Mouse (Mus musculus): Measurements from ENCODE around the gene Tpra1. TPM values are rescaled to one million over a fixed set of nuclear protein-coding genes. Genes with fewer than 3 reads are reported as not detected.

Tpra1 gene
- 112 and 127 TPM in 2 replicates for polyA plus RNA-seq (2012; rRNA removed)

GRCm38 (mm10) chr6:88901947-88902820 is at the start of gene Tpra1:
Tpra1 (plus strand) TSS chr6:88902251.
- DNase-seq (ENCODE audit: low read depth, low spot score), result peak; percentile 92
- under 1% methylated on average over 66 of the region's 66 CpGs for WGBS

- 62% methylated on average over 5 of the region's 5 CpGs for WGBS
- no peak for DNase-seq (ENCODE audit: low read depth, low spot score)
Measured at GRCm38 (mm10) chr6:88854509-88854908, 47.5 kb upstream of the Tpra1 start.

GRCm38 (mm10) chr6:88855636-88856035 is 46.4 kb upstream of the Tpra1 start:
- DNase-seq (ENCODE audit: low read depth, low spot score), result peak; percentile 43
- whole genome bisulfite sequencing, result 17% methylated on average over 5 of the region's 5 CpGs

GRCm38 (mm10) chr6:88857249-88857648 is 44.8 kb upstream of the Tpra1 start:
- 23% methylated on average over 9 of the region's 9 CpGs for WGBS
- DNase-seq (ENCODE audit: low read depth, low spot score), result no peak

GRCm38 (mm10) chr6:88857830-88858229 is 44.2 kb upstream of the Tpra1 start:
- no peak for DNase-seq (ENCODE audit: low read depth, low spot score)
- WGBS, result 81% methylated on average over 6 of the region's 6 CpGs

GRCm38 (mm10) chr6:88858341-88858740 is 43.7 kb upstream of the Tpra1 start:
- 70% methylated on average over 7 of the region's 7 CpGs for WGBS
- no peak for DNase-seq (ENCODE audit: low read depth, low spot score)

GRCm38 (mm10) chr6:88860914-88861313 is 41.1 kb upstream of the Tpra1 start:
- DNase-seq (ENCODE audit: low read depth, low spot score), result no peak
- WGBS, result 12% methylated on average over 2 of the region's 2 CpGs

- 76% methylated on average over 7 of the region's 7 CpGs for WGBS
- no peak for DNase-seq (ENCODE audit: low read depth, low spot score)
Measured at GRCm38 (mm10) chr6:88865704-88866103, 36.3 kb upstream of the Tpra1 start.

- WGBS, result 61% methylated on average over 7 of the region's 7 CpGs
- no peak for DNase-seq (ENCODE audit: low read depth, low spot score)
Measured at GRCm38 (mm10) chr6:88869459-88869858, 32.6 kb upstream of the Tpra1 start.

GRCm38 (mm10) chr6:88870594-88870993 is 31.5 kb upstream of the Tpra1 start:
- DNase-seq (ENCODE audit: low read depth, low spot score), result no peak
- 36% methylated on average over 4 of the region's 4 CpGs for WGBS

- 42% methylated on average over 8 of the region's 8 CpGs for WGBS
- DNase-seq (ENCODE audit: low read depth, low spot score), result no peak
Measured at GRCm38 (mm10) chr6:88871546-88871945, 30.5 kb upstream of the Tpra1 start.

- 59% methylated on average over 7 of the region's 7 CpGs for WGBS
Measured at GRCm38 (mm10) chr6:88872811-88873210, 29.2 kb upstream of the Tpra1 start.

GRCm38 (mm10) chr6:88873965-88874867 is 27.8 kb upstream of the Tpra1 start:
- WGBS, result 5% methylated on average over 74 of the region's 74 CpGs
- no peak for DNase-seq (ENCODE audit: low read depth, low spot score)

More at GRCm38 (mm10) chr6:88872811-88873210, 29.2 kb upstream of the Tpra1 start:
- no peak for DNase-seq (ENCODE audit: low read depth, low spot score)

GRCm38 (mm10) chr6:88874868-88875508 is 27.1 kb upstream of the Tpra1 start, which contains the start of gene Podxl2:
Podxl2 (minus strand) TSS chr6:88875044.
- 6% methylated on average over 63 of the region's 63 CpGs for WGBS
- no peak for DNase-seq (ENCODE audit: low read depth, low spot score)

- 68% methylated on average over 4 of the region's 4 CpGs for WGBS
- DNase-seq (ENCODE audit: low read depth, low spot score), result no peak
Measured at GRCm38 (mm10) chr6:88879471-88879870, 22.6 kb upstream of the Tpra1 start.

GRCm38 (mm10) chr6:88881334-88881733 is 20.7 kb upstream of the Tpra1 start:
- no peak for DNase-seq (ENCODE audit: low read depth, low spot score)
- 82% methylated on average over 7 of the region's 7 CpGs for WGBS

GRCm38 (mm10) chr6:88884195-88884594 is 17.9 kb upstream of the Tpra1 start:
- DNase-seq (ENCODE audit: low read depth, low spot score), result no peak
- 75% methylated on average over 10 of the region's 10 CpGs for WGBS

GRCm38 (mm10) chr6:88884690-88885089 is 17.4 kb upstream of the Tpra1 start:
- 94% methylated on average over 17 of the region's 17 CpGs for WGBS

GRCm38 (mm10) chr6:88885644-88886416 is 16.2 kb upstream of the Tpra1 start:
- WGBS, result 93% methylated on average over 12 of the region's 12 CpGs
- DNase-seq (ENCODE audit: low read depth, low spot score), result no peak

More at GRCm38 (mm10) chr6:88884690-88885089, 17.4 kb upstream of the Tpra1 start:
- DNase-seq (ENCODE audit: low read depth, low spot score), result no peak

Measured in large intestine, adult 2 months (tissue).